Mouse (Mus musculus) midbrain, postnatal 0 days (tissue): Measurements from ENCODE around the gene Ret. TPM values are rescaled to one million over a fixed set of nuclear protein-coding genes. Genes with fewer than 3 reads are reported as not detected.

Experiments used
- ATAC-seq: fragments of 200-750 bp; cut with Nextera tagmentation; 2 replicates; pipeline ENCODE4 v1.8.0; 2017; ENCODE audit warnings: moderate number of reproducible peaks, mild to moderate bottlenecking, moderate TSS enrichment, moderate library complexity; ENCODE audit not compliant: low FRiP score
- DNase-seq: peaks from one replicate; pipeline ENCODE4 v3.0.0-alpha.2; 2015; ENCODE audit warnings: low spot score
- H3K27ac ChIP-seq: fragments of 300-500 bp; sonication (generic); 2 replicates; pipeline ENCODE4 v1.5.1; 2014; ENCODE audit warnings: low read depth, mild to moderate bottlenecking, low read length, mixed read lengths
- H3K27me3 ChIP-seq: fragments of 300-500 bp; sonication (generic); 2 replicates; pipeline ENCODE4 v1.6.1; 2014; ENCODE audit warnings: low read length, control low read depth, mixed read lengths; ENCODE audit not compliant: insufficient read depth
- H3K36me3 ChIP-seq: fragments of 300-500 bp; sonication (generic); 2 replicates; pipeline ENCODE4 v1.6.1; 2014; ENCODE audit warnings: low read length, control low read depth, mixed read lengths; ENCODE audit not compliant: insufficient read depth
- H3K4me1 ChIP-seq: fragments of 300-500 bp; sonication (generic); 2 replicates; pipeline ENCODE4 v1.6.1; 2014; ENCODE audit warnings: mild to moderate bottlenecking, control low read depth, antibody characterized with exemption, low read length, mixed read lengths; ENCODE audit not compliant: insufficient read depth
- H3K4me2 ChIP-seq: fragments of 300-500 bp; sonication (generic); 2 replicates; pipeline ENCODE4 v1.6.1; 2014; ENCODE audit warnings: low read depth, mild to moderate bottlenecking, low read length, mixed read lengths; ENCODE audit not compliant: poor library complexity, severe bottlenecking
- H3K4me3 ChIP-seq: fragments of 300-500 bp; sonication (generic); 2 replicates; pipeline ENCODE4 v1.5.1; 2014; ENCODE audit warnings: low read depth, mild to moderate bottlenecking, low read length, moderate library complexity
- H3K9ac ChIP-seq: fragments of 300-500 bp; sonication (generic); replicated peaks from 2 replicates; pipeline ENCODE4 v1.6.1; 2014; ENCODE audit warnings: mild to moderate bottlenecking, low read length, moderate library complexity, mixed read lengths; ENCODE audit not compliant: poor library complexity, severe bottlenecking
- H3K9me3 ChIP-seq: fragments of 300-500 bp; sonication (generic); 2 replicates; pipeline ENCODE4 v1.6.1; 2016; ENCODE audit warnings: low read length, control low read depth
- CTCF ChIP-seq: IDR thresholded peaks from 2 replicates; pipeline ENCODE4 v1.5.1; 2016; ENCODE audit warnings: antibody characterized with exemption, mild to moderate bottlenecking
- WGBS: fragments of 180-500 bp; shearing (Covaris S2); extraction: QIAGEN DNeasy Blood & Tissue Kit; methylation state at CpG from one replicate; pipeline ENCODE4 v1.1.7; 2014; 5-methylcytosine and 5-hydroxymethylcytosine counted together
- polyA plus RNA-seq: library from polyadenylated mRNA; unstranded; fragments of >200 nt; fragmentation: Nextera tagmentation; extraction: Ambion mirVana; gene quantifications from 2 replicates; pipeline ENCODE4 v1.2.1, GENCODE M21; 2015
- total RNA-seq: library from RNA; depleted of rRNA; stranded (reverse); fragments of >200 nt; gene quantifications from 2 replicates; pipeline ENCODE4 v1.2.3, GENCODE M21; 2014

The Ret gene
- total and polyA plus RNA-seq, 2 experiments from 2014 or later = 7.1 to 27.1 TPM

- no peaks in the 10 kb centered on the region for H3K36me3 ChIP-seq
- 89% methylated on average over 2 of the region's 2 CpGs for WGBS
Measured at GRCm38 (mm10) chr6:118163086-118163485, 34.4 kb downstream of the Ret start.

GRCm38 (mm10) chr6:118162457-118163082 lies 34.9 kb downstream of the Ret start:
- 93% methylated on average over 12 of the region's 12 CpGs for WGBS
- ATAC-seq = no peak

More at GRCm38 (mm10) chr6:118163086-118163485, 34.4 kb downstream of the Ret start:
- no peak overlapping the region for H3K4me3 ChIP-seq
- no peak for DNase-seq
- H3K9ac ChIP-seq = no peak overlapping the region
- no peaks in the 10 kb centered on the region for H3K27me3 ChIP-seq
- H3K9me3 ChIP-seq = no peaks in the 10 kb centered on the region
- no peak overlapping the region for H3K4me2 ChIP-seq
- TF ChIP-seq CTCF = no peak
- H3K27ac ChIP-seq = no peak overlapping the region
- no peaks in the 10 kb centered on the region for H3K4me1 ChIP-seq
- ATAC-seq = no peak

DNA sequence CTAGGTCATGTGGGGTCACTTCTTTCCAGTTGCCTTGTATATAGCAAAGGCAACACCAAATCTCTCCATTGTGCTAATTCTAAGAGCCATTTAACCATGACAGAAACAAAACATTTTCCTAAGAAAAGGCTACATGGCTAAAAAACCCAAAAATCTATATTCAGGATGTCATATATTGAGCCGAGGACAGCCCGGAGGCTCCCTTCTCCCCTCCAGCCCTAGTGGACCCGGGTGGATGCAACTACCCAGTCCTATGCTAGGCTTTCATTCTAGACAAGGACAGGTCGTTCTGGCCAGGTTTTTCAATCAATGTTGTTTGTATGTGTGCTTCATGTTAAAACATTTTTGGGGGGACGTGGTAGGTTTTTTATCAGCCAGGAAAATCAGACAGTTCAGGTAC lies 44.4 kb downstream of the Ret start:
- WGBS = 68% methylated on average over 5 of the region's 5 CpGs

More at GRCm38 (mm10) chr6:118162457-118163082, 34.9 kb downstream of the Ret start:
- Histone ChIP-seq H3K27me3 (no peaks in the 10 kb centered on the region), H3K36me3 (no peaks in the 10 kb centered on the region), H3K9ac (no peak overlapping the region), H3K4me1 (no peaks in the 10 kb centered on the region), H3K4me2 (no peak overlapping the region), H3K27ac (no peak overlapping the region), H3K9me3 (no peaks in the 10 kb centered on the region), H3K4me3 (no peak overlapping the region)
- no peak for TF ChIP-seq CTCF
- DNase-seq = no peak

DNA sequence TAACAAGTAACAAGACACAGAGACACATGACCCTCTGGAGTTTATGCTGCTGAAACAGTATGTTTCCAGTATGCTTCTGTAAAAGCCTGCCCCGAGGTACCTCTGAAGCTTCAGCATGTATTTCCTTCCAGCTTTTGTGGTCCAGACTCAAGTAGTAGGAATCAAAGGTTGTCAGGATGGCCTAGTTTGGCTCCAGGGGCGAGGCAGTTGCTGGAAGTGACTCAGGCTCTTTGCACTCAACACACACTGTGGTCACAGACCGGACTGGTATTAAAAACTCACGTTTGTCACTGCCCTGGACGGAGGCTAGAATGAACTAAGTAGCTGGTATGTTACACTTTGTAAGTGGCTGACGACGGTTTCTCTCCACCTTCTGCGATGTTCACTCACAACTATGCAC lies 46.5 kb downstream of the Ret start:
- no peak overlapping the region for H3K4me2 ChIP-seq
- no peak overlapping the region for H3K4me3 ChIP-seq
- no peak for TF ChIP-seq CTCF
- no peak for ATAC-seq
- no peak overlapping the region for H3K9ac ChIP-seq
- DNase-seq = no peak
- no peaks in the 10 kb centered on the region for H3K9me3 ChIP-seq
- WGBS = 82% methylated on average over 8 of the region's 8 CpGs
- no peak overlapping the region for H3K27ac ChIP-seq
- H3K27me3 ChIP-seq = no peaks in the 10 kb centered on the region
- H3K36me3 ChIP-seq = no peaks in the 10 kb centered on the region
- no peaks in the 10 kb centered on the region for H3K4me1 ChIP-seq

More for the DNA sequence above, 44.4 kb downstream of the Ret start:
- H3K9ac ChIP-seq = no peak overlapping the region
- no peaks in the 10 kb centered on the region for H3K4me1 ChIP-seq
- DNase-seq (no peak), ATAC-seq (no peak)
- no peak overlapping the region for H3K4me2 ChIP-seq
- no peaks in the 10 kb centered on the region for H3K9me3 ChIP-seq
- no peak overlapping the region for H3K27ac ChIP-seq
- H3K36me3 ChIP-seq = no peaks in the 10 kb centered on the region
- H3K27me3 ChIP-seq = no peaks in the 10 kb centered on the region
- H3K4me3 ChIP-seq = no peak overlapping the region
- TF ChIP-seq CTCF = no peak

GRCm38 (mm10) chr6:118150538-118150937 lies 47.0 kb downstream of the Ret start:
- H3K4me3 ChIP-seq = no peak overlapping the region
- H3K36me3 ChIP-seq = no peaks in the 10 kb centered on the region
- H3K9me3 ChIP-seq = no peaks in the 10 kb centered on the region
- H3K27ac ChIP-seq = no peak overlapping the region
- H3K4me1 ChIP-seq = no peaks in the 10 kb centered on the region
- WGBS = 83% methylated on average over 2 of the region's 2 CpGs
- DNase-seq = no peak
- no peak overlapping the region for H3K4me2 ChIP-seq
- H3K9ac ChIP-seq = no peak overlapping the region
- ATAC-seq = no peak
- no peaks in the 10 kb centered on the region for H3K27me3 ChIP-seq
- TF ChIP-seq CTCF = no peak

DNA sequence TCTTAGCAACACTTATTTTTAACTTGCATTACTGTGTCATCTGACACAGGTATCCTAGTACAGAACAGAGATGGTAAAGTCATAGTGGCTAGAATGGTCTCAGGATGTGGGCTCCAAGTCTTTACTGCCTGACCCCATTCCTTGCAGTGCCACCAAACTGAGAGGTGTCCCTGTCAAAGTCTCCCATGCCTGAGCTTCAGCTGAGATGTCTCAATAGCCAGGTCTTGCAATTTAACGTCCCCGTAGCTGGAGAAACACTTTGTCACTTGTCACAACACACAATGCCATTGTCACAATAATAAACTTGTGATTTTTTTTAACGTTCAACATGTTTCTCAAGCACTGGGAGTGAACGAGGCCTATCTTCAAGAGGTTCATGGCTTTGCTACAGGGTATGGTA lies 47.4 kb downstream of the Ret start:
- no peak for TF ChIP-seq CTCF
- ATAC-seq (no peak), DNase-seq (no peak)
- 82% methylated on average over 4 of the region's 4 CpGs for WGBS
- Histone ChIP-seq H3K9me3 (no peaks in the 10 kb centered on the region), H3K36me3 (no peaks in the 10 kb centered on the region), H3K4me1 (no peaks in the 10 kb centered on the region), H3K27ac (no peak overlapping the region), H3K4me3 (no peak overlapping the region), H3K9ac (no peak overlapping the region), H3K27me3 (no peaks in the 10 kb centered on the region), H3K4me2 (no peak overlapping the region)
